Mouse (Mus musculus) E14TG2a.4 (cell line): ENCODE measurements around the gene Cbs.

ENCODE experiments used
- H3K27me3 ChIP-seq: 2 replicates; pipeline ENCODE4 v1.6.1; 2014; ENCODE audit warnings: low read length, control low read depth; ENCODE audit not compliant: insufficient read depth
- H3K36me3 ChIP-seq: 2 replicates; pipeline ENCODE4 v1.6.1; 2014; ENCODE audit warnings: low read length, control low read depth; ENCODE audit not compliant: insufficient read depth
- H3K4me1 ChIP-seq: replicated peaks from 2 replicates; pipeline ENCODE4 v1.6.1; 2014; ENCODE audit warnings: low read depth, low read length, control low read depth
- H3K4me3 ChIP-seq: replicated peaks from 2 replicates; pipeline ENCODE4 v1.5.1; 2014; ENCODE audit warnings: mild to moderate bottlenecking, low read length
- H3K9me3 ChIP-seq: 2 replicates; pipeline ENCODE4 v1.6.1; 2014; ENCODE audit warnings: low read length, control low read depth
- CTCF ChIP-seq: conservative IDR thresholded peaks from 2 replicates; pipeline ENCODE4 v1.5.1; 2014; ENCODE audit warnings: low read length
- NANOG ChIP-seq: IDR thresholded peaks from 2 replicates; pipeline ENCODE4 v1.6.1; 2014; ENCODE audit warnings: borderline replicate concordance, low read length, mixed read lengths
- POU5F1 ChIP-seq: IDR thresholded peaks from 2 replicates; pipeline ENCODE4 v1.6.1; 2014; ENCODE audit warnings: low read length, borderline replicate concordance

Cbs gene

GRCm38 (mm10) chr17:31590846-31591245, 46.2 kb downstream of the Cbs start:
- Histone ChIP-seq H3K4me3 (0 out of 2 replicates have a peak overlapping the region, but pooled peaks have one; percentile 2), H3K9me3 (no peaks in the 10 kb centered on the region), H3K36me3 (peaks cover 64% of the 10 kb centered on the region), H3K4me1 (peaks cover 66% of the 10 kb centered on the region), H3K27me3 (no peaks in the 10 kb centered on the region)
- TF ChIP-seq CTCF (no peak), NANOG (no peak), POU5F1 (no peak)

GRCm38 (mm10) chr17:31588726-31589125, 48.3 kb downstream of the Cbs start:
- TF ChIP-seq POU5F1 (no peak), NANOG (peak; percentile 28; the same call in 1 of the 2 replicates)
- Histone ChIP-seq H3K36me3 (peaks cover 60% of the 10 kb centered on the region), H3K27me3 (no peaks in the 10 kb centered on the region), H3K4me3 (0 out of 2 replicates have a peak overlapping the region, but pooled peaks have one; percentile 11), H3K9me3 (no peaks in the 10 kb centered on the region), H3K4me1 (peaks cover 86% of the 10 kb centered on the region)

GRCm38 (mm10) chr17:31588115-31588514, 48.9 kb downstream of the Cbs start:
- no peak for TF ChIP-seq POU5F1
- TF ChIP-seq NANOG: no peak
- no peak for TF ChIP-seq CTCF

GRCm38 (mm10) chr17:31583781-31584180, 53.3 kb downstream of the Cbs start:
- TF ChIP-seq CTCF: no peak
- no peak for TF ChIP-seq POU5F1
- TF ChIP-seq NANOG: no peak
- Histone ChIP-seq H3K4me1 (peaks cover 97% of the 10 kb centered on the region), H3K4me3 (no peak overlapping the region), H3K27me3 (no peaks in the 10 kb centered on the region), H3K36me3 (peaks cover 30% of the 10 kb centered on the region), H3K9me3 (no peaks in the 10 kb centered on the region)

More at GRCm38 (mm10) chr17:31588115-31588514, 48.9 kb downstream of the Cbs start:
- H3K4me1 ChIP-seq: peaks cover 92% of the 10 kb centered on the region
- no peaks in the 10 kb centered on the region for H3K9me3 ChIP-seq
- H3K36me3 ChIP-seq: peaks cover 60% of the 10 kb centered on the region
- 0 out of 2 replicates have a peak overlapping the region, but pooled peaks have one; percentile 11 for H3K4me3 ChIP-seq
- no peaks in the 10 kb centered on the region for H3K27me3 ChIP-seq

GRCm38 (mm10) chr17:31583185-31583584, 53.9 kb downstream of the Cbs start:
- Histone ChIP-seq H3K4me1 (peaks cover 97% of the 10 kb centered on the region), H3K36me3 (peaks cover 30% of the 10 kb centered on the region), H3K27me3 (no peaks in the 10 kb centered on the region), H3K9me3 (no peaks in the 10 kb centered on the region), H3K4me3 (no peak overlapping the region)
- 0 out of 2 replicates have a peak, but pooled peaks have one; percentile 63 for TF ChIP-seq POU5F1
- no peak for TF ChIP-seq NANOG
- no peak for TF ChIP-seq CTCF

GRCm38 (mm10) chr17:31580344-31580743, 56.7 kb downstream of the Cbs start:
- H3K36me3 ChIP-seq: peaks cover 28% of the 10 kb centered on the region
- H3K4me3 ChIP-seq: peak overlapping the region; percentile 51
- no peaks in the 10 kb centered on the region for H3K9me3 ChIP-seq
- TF ChIP-seq POU5F1 (no peak), CTCF (no peak), NANOG (no peak)
- H3K4me1 ChIP-seq: peaks cover 98% of the 10 kb centered on the region
- H3K27me3 ChIP-seq: no peaks in the 10 kb centered on the region

- Histone ChIP-seq H3K36me3 (0 out of 2 replicates have a peak, but pooled peaks cover 6% of the 10 kb centered on the region), H3K4me3 (no peak overlapping the region), H3K27me3 (no peaks in the 10 kb centered on the region), H3K4me1 (peaks cover 73% of the 10 kb centered on the region), H3K9me3 (no peaks in the 10 kb centered on the region)
- TF ChIP-seq CTCF (no peak), POU5F1 (no peak), NANOG (no peak)
Measured at GRCm38 (mm10) chr17:31576394-31577175, 60.5 kb downstream of the Cbs start.

- no peaks in the 10 kb centered on the region for H3K27me3 ChIP-seq
- H3K9me3 ChIP-seq: no peaks in the 10 kb centered on the region
- H3K36me3 ChIP-seq: 0 out of 2 replicates have a peak, but pooled peaks cover 6% of the 10 kb centered on the region
- H3K4me1 ChIP-seq: peaks cover 66% of the 10 kb centered on the region
- H3K4me3 ChIP-seq: no peak overlapping the region
- TF ChIP-seq CTCF (no peak), POU5F1 (no peak), NANOG (no peak)
Measured at GRCm38 (mm10) chr17:31574662-31575061, 62.4 kb downstream of the Cbs start.

GRCm38 (mm10) chr17:31571689-31572088, 65.3 kb downstream of the Cbs start:
- H3K36me3 ChIP-seq: peaks cover 31% of the 10 kb centered on the region
- peaks cover 65% of the 10 kb centered on the region for H3K4me1 ChIP-seq
- H3K4me3 ChIP-seq: no peak overlapping the region
- H3K9me3 ChIP-seq: no peaks in the 10 kb centered on the region
- no peaks in the 10 kb centered on the region for H3K27me3 ChIP-seq
- TF ChIP-seq NANOG (no peak), CTCF (no peak), POU5F1 (no peak)
